Mouse (Mus musculus) retina, adult 2 months (tissue): ENCODE measurements at regions not wholly inside any gene's neighbourhood (a gene's known extent, or its start where the extent isn't known, plus 50 kb on each side); places are given as distances from the start of the nearest gene placed in this dataset.

Source experiments
- DNase-seq: peaks from one replicate; pipeline ENCODE4 v3.0.0-alpha.2; 2012; ENCODE audit warnings: low read depth, low spot score

- no peak for DNase-seq
Measured at GRCm38 (mm10) chr14:58605529-58605928, 535.2 kb downstream of the Fgf9 start.

- no peak for DNase-seq
Measured at GRCm38 (mm10) chr14:58598867-58599266, 528.5 kb downstream of the Fgf9 start.

- DNase-seq: no peak
Measured at GRCm38 (mm10) chr14:58597810-58598209, 527.5 kb downstream of the Fgf9 start.

GRCm38 (mm10) chr14:58596936-58597335 lies 526.6 kb downstream of the Fgf9 start:
- no peak for DNase-seq

GRCm38 (mm10) chr14:58581806-58582205 lies 511.5 kb downstream of the Fgf9 start:
- DNase-seq: no peak

- DNase-seq: no peak
Measured at GRCm38 (mm10) chr14:58570021-58570420, 499.7 kb downstream of the Fgf9 start.

- no peak for DNase-seq
Measured at GRCm38 (mm10) chr14:58567472-58567871, 497.1 kb downstream of the Fgf9 start.

GRCm38 (mm10) chr14:58563082-58563481 lies 492.7 kb downstream of the Fgf9 start:
- no peak for DNase-seq

- no peak for DNase-seq
Measured at GRCm38 (mm10) chr14:58550785-58551184, 480.4 kb downstream of the Fgf9 start.

- DNase-seq: no peak
Measured at GRCm38 (mm10) chr14:58545778-58546177, 475.4 kb downstream of the Fgf9 start.

GRCm38 (mm10) chr14:58543140-58543767 lies 472.9 kb downstream of the Fgf9 start:
- DNase-seq: no peak

GRCm38 (mm10) chr14:58538135-58538534 lies 467.8 kb downstream of the Fgf9 start:
- DNase-seq: no peak

GRCm38 (mm10) chr14:58520976-58521549 lies 450.7 kb downstream of the Fgf9 start:
- DNase-seq: no peak

GRCm38 (mm10) chr14:58520384-58520783 lies 450.0 kb downstream of the Fgf9 start:
- DNase-seq: no peak

- DNase-seq: no peak
Measured at GRCm38 (mm10) chr14:58519086-58519485, 448.7 kb downstream of the Fgf9 start.

GRCm38 (mm10) chr14:58516543-58516942 lies 446.2 kb downstream of the Fgf9 start:
- DNase-seq: no peak

- no peak for DNase-seq
Measured at GRCm38 (mm10) chr14:58512177-58512576, 441.8 kb downstream of the Fgf9 start.

- DNase-seq: no peak
Measured at GRCm38 (mm10) chr14:58511571-58511985, 441.2 kb downstream of the Fgf9 start.

- DNase-seq: no peak
Measured at GRCm38 (mm10) chr14:58510790-58511189, 440.4 kb downstream of the Fgf9 start.

GRCm38 (mm10) chr14:58509106-58509505 lies 438.8 kb downstream of the Fgf9 start:
- no peak for DNase-seq

- DNase-seq: no peak
Measured at GRCm38 (mm10) chr14:58506490-58506889, 436.1 kb downstream of the Fgf9 start.

- no peak for DNase-seq
Measured at GRCm38 (mm10) chr14:58505841-58506240, 435.5 kb downstream of the Fgf9 start.

GRCm38 (mm10) chr14:58502890-58503289 lies 432.5 kb downstream of the Fgf9 start:
- no peak for DNase-seq

- DNase-seq: no peak
Measured at GRCm38 (mm10) chr14:58500014-58500413, 429.7 kb downstream of the Fgf9 start.
